Mouse (Mus musculus) stomach, embryonic 16.5 days (tissue): ENCODE measurements around the gene Selenom. TPM values are rescaled to one million over a fixed set of nuclear protein-coding genes. Genes with fewer than 3 reads are reported as not detected.

ENCODE experiments used
- ATAC-seq: fragments of 200-750 bp; cut with Nextera tagmentation; 2 replicates; pipeline ENCODE4 v1.8.0; 2017; ENCODE audit warnings: moderate number of reproducible peaks, moderate TSS enrichment; ENCODE audit not compliant: insufficient read depth, low FRiP score
- H3K27ac ChIP-seq: fragments of 300-500 bp; sonication (generic); 2 replicates; pipeline ENCODE4 v1.5.1; 2014; ENCODE audit warnings: low read length
- H3K27me3 ChIP-seq: fragments of 300-500 bp; sonication (generic); 2 replicates; pipeline ENCODE4 v1.6.1; 2014; ENCODE audit warnings: low read length, control low read depth, mixed read lengths; ENCODE audit not compliant: control insufficient read depth, insufficient read depth
- H3K36me3 ChIP-seq: fragments of 300-500 bp; sonication (generic); 2 replicates; pipeline ENCODE4 v1.6.1; 2014; ENCODE audit warnings: low read length; ENCODE audit not compliant: control insufficient read depth, insufficient read depth
- H3K4me1 ChIP-seq: fragments of 300-500 bp; sonication (generic); 2 replicates; pipeline ENCODE4 v1.6.1; 2014; ENCODE audit warnings: low read length, control low read depth, mixed read lengths; ENCODE audit not compliant: control insufficient read depth, insufficient read depth
- H3K4me2 ChIP-seq: fragments of 300-500 bp; sonication (generic); 2 replicates; pipeline ENCODE4 v1.6.1; 2014; ENCODE audit warnings: low read depth, low read length, mixed read lengths
- H3K4me3 ChIP-seq: fragments of 300-500 bp; sonication (generic); replicated peaks from 2 replicates; pipeline ENCODE4 v1.5.1; 2014; ENCODE audit warnings: mild to moderate bottlenecking, low read length
- H3K9ac ChIP-seq: fragments of 300-500 bp; sonication (generic); 2 replicates; pipeline ENCODE4 v1.6.1; 2014; ENCODE audit warnings: low read length
- H3K9me3 ChIP-seq: fragments of 300-500 bp; sonication (generic); replicated peaks from 2 replicates; pipeline ENCODE4 v1.6.1; 2016; ENCODE audit warnings: low read length, control low read depth; ENCODE audit not compliant: control insufficient read depth
- WGBS: fragments of 180-500 bp; shearing (Covaris S2); extraction: QIAGEN DNeasy Blood & Tissue Kit; methylation state at CpG from one replicate; pipeline ENCODE4 v1.1.7; 2014; 5-methylcytosine and 5-hydroxymethylcytosine counted together
- polyA plus RNA-seq: library from polyadenylated mRNA; unstranded; fragments of >200 nt; fragmentation: Nextera tagmentation; extraction: Ambion mirVana; gene quantifications from 2 replicates; pipeline ENCODE4 v1.2.1, GENCODE M21; 2015

Selenom gene
- polyA plus RNA-seq, 1 experiment from 2014 or later, result 176 TPM

DNA sequence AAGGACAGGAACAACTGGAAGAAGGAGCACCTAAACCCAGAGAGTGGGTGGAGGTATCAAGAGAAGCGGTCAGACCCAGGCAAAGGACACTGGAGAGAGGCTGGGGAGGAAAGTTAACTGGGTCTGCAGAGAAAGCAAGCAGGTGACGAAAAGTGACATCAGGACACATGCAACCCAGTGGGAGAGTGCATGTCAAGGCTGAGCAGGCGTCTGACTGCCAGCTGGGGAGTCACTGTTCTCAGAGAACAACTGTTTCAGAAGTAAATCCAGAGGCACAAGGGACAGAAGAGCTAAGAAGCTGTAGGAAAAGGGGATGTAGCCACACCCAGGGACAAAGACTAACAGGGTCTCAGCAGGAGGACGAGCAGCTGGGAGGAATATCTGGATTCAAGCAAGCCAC lies 11.1 kb downstream of the Selenom start:
- 83% methylated on average over 4 of the region's 4 CpGs for WGBS
- peaks cover 40% of the 10 kb centered on the region for H3K36me3 ChIP-seq
- ATAC-seq, result no peak

DNA sequence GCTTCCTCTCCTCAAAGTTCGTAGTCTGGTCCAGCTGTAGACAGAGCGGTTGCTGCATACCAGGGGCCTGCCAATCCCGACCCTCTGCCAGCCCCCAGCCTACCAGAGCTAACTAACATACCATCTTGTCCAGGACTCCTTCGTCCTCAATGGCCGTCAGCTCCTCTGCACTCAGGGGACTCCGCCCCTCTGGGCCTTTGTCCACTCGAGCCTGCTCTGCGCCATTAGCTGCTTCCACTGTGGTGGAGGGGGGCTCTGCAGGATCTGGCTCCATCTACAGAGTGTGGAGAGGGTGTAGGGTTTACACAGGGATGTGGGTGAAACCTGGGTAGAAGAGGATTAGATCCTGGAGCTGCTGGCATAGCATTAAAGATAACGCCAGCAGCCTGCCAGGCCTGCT lies 11.7 kb downstream of the Selenom start:
- WGBS, result 83% methylated on average over 9 of the region's 9 CpGs
- Histone ChIP-seq H3K4me1 (no peaks in the 10 kb centered on the region), H3K36me3 (peaks cover 44% of the 10 kb centered on the region), H3K27ac (no peak overlapping the region), H3K4me3 (no peak overlapping the region), H3K4me2 (no peak overlapping the region), H3K9ac (no peak overlapping the region), H3K9me3 (no peaks in the 10 kb centered on the region), H3K27me3 (no peaks in the 10 kb centered on the region)
- no peak for ATAC-seq

More for the DNA sequence above, 11.1 kb downstream of the Selenom start:
- no peak overlapping the region for H3K4me3 ChIP-seq
- no peak overlapping the region for H3K4me2 ChIP-seq
- no peaks in the 10 kb centered on the region for H3K4me1 ChIP-seq
- no peaks in the 10 kb centered on the region for H3K27me3 ChIP-seq
- H3K9me3 ChIP-seq, result no peaks in the 10 kb centered on the region
- no peak overlapping the region for H3K27ac ChIP-seq
- H3K9ac ChIP-seq, result no peak overlapping the region

DNA sequence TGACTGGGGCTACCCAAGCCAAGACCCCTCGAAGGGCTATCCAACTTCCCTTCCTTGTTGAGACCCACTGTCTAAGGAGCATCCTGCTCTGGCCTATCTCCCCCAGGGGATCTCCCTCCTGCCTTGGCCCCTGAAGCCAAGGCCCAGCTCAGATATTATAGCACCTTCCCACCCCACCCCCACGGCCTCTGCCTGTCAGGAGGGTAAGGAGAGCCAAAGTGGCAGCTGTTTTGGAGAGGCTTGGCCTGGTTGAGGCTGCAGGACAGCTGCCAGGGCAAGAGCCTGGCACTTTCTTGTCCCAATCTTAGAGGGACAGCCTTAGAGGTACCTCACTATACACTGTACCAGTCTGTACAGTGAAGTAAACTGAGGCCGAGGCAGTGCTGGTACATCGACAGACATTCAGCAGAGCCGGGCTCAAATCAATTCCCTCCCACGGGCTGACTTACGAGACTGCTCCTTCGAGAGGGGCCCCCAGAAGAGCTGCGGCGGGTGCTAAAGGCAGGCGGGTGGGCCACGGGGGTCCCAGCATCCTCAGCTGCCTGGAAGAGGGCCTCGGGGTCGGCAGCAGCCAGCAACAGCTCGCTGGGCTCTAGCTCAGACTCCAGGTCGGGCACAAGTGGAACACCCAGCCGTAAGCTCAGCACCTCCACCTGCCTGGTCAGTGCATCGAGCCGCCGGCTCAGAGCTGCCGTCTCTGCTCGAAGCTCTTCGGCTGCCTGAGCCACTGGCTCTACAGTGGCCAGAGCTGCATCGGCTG lies 12.7 kb downstream of the Selenom start:
- H3K4me2 ChIP-seq, result no peak overlapping the region

DNA sequence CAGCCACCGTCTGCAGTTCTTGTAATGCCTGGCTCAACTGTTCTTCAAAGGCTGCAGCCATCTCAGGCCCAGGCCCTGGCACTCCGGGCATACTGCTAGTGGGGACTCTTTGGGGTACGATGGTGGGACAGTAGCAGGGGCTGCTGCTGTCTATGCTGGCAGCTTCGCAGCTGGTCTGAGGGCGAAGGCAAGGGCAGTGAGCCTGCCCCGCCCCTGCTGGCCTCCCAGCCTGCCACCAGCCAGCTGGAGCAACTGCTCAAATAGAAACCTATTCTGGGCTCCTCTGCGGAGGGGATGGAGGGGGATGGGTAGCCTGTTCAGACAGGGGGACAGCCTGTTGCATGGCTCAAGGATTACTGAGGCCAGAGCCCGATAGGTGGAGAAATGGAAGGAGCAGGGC lies 13.3 kb downstream of the Selenom start:
- ATAC-seq, result no peak
- 85% methylated on average over 8 of the region's 8 CpGs for WGBS
- Histone ChIP-seq H3K9ac (no peak overlapping the region), H3K4me2 (no peak overlapping the region), H3K4me1 (no peaks in the 10 kb centered on the region), H3K27ac (no peak overlapping the region), H3K27me3 (no peaks in the 10 kb centered on the region), H3K9me3 (no peaks in the 10 kb centered on the region), H3K36me3 (peaks cover 41% of the 10 kb centered on the region), H3K4me3 (no peak overlapping the region)

More for the DNA sequence above, 12.7 kb downstream of the Selenom start:
- H3K9me3 ChIP-seq, result no peaks in the 10 kb centered on the region
- no peak overlapping the region for H3K9ac ChIP-seq
- H3K4me1 ChIP-seq, result no peaks in the 10 kb centered on the region
- H3K4me3 ChIP-seq, result no peak overlapping the region
- H3K27me3 ChIP-seq, result no peaks in the 10 kb centered on the region
- WGBS, result 89% methylated on average over 24 of the region's 24 CpGs
- ATAC-seq, result no peak
- no peak overlapping the region for H3K27ac ChIP-seq
- H3K36me3 ChIP-seq, result peaks cover 42% of the 10 kb centered on the region

DNA sequence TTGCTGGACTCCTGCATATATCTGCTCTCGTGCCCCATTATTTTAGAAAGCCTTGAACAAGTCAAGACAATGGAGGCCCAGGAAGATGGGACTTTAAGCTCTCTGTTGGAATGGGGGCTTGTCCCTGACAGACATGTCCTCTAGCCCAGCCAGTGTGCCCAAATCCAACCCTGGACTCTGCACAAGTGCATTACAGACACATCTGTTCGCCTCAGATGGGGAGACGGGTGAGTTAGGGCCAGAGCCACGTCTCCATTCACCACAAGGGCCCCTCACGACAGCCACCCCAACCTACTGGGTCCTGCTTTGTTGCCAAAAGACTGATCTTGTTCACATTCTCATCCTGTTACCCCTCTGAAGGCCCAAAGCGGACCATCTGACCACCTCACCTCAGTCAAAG lies 13.7 kb downstream of the Selenom start:
- no peak overlapping the region for H3K9ac ChIP-seq

DNA sequence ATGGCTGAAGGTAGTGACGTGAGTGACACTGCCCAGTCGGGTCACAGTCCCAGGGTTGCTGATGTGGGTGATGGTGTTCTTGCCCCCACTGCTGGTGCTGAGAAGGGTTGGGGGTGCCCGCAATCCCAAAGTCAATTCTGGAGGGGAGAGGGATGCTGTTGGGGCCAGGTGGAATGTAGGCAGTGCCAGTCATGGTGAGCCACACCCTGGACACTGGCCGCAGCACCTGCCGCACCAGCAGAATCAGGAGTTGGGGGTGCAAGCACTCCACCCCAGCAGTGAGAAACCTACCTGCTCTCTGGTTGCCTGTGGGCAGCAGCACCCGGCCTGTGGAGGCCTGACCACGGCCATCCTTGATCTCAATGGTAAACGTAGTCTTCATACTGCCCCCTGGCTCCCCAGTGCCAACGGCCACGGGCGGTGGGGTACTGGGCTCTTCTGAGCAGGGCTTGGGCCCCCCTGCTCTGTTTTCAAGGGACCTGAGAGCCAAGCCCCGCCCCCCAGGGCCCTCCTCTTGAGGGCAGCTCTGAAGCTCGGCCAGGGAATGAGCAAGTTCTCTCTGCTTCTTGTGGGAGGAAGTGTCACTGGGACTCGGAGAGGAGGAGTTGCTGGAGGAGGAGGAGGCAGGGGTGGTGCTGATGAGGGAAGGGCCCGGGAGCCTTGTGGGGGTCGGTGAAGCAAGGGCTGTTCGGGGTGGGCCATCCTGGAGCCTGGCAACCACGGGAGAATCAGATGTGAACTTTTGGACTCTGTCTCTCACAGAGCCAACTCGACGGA lies 15.2 kb downstream of the Selenom start:
- Histone ChIP-seq H3K4me2 (no peak overlapping the region), H3K27ac (no peak overlapping the region), H3K9ac (no peak overlapping the region), H3K9me3 (no peaks in the 10 kb centered on the region), H3K4me3 (no peak overlapping the region), H3K36me3 (peaks cover 40% of the 10 kb centered on the region), H3K27me3 (no peaks in the 10 kb centered on the region), H3K4me1 (0 out of 2 replicates have a peak, but pooled peaks cover under 1% of the 10 kb centered on the region)
- ATAC-seq, result peak; percentile 23; the same call in 1 of the 2 replicates
- WGBS, result 71% methylated on average over 20 of the region's 20 CpGs

More for the DNA sequence above, 13.7 kb downstream of the Selenom start:
- ATAC-seq, result no peak
- Histone ChIP-seq H3K4me2 (no peak overlapping the region), H3K27ac (no peak overlapping the region), H3K36me3 (peaks cover 39% of the 10 kb centered on the region), H3K27me3 (no peaks in the 10 kb centered on the region), H3K4me1 (no peaks in the 10 kb centered on the region), H3K4me3 (no peak overlapping the region), H3K9me3 (no peaks in the 10 kb centered on the region)
- WGBS, result 85% methylated on average over 6 of the region's 6 CpGs

DNA sequence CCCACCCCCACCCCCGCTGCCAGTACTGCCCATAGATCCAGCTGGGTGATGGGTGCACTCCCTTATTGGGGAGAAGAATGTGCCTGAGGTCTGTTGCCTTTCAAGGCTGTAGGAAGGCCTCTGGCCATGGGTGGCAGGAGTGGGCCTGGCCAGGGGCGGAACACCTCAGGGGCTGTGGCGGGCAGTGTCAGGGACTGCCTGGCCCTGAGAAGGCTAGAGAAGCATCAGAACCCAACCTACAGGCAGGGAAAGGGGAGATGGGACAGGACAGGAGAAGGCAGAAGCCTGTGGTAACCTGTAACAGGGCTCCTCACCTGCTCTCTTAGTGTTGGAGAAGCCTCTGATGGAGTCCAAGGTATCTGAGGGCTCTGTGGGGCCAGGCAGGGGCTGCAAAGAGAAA lies 16.2 kb downstream of the Selenom start:
- Histone ChIP-seq H3K9me3 (no peaks in the 10 kb centered on the region), H3K4me1 (peaks cover 7% of the 10 kb centered on the region), H3K36me3 (peaks cover 40% of the 10 kb centered on the region), H3K9ac (no peak overlapping the region; the same call in 1 of the 2 replicates), H3K4me2 (no peak overlapping the region), H3K4me3 (no peak overlapping the region), H3K27ac (no peak overlapping the region), H3K27me3 (no peaks in the 10 kb centered on the region)
- no peak for ATAC-seq
- WGBS, result 76% methylated on average over 3 of the region's 3 CpGs

DNA sequence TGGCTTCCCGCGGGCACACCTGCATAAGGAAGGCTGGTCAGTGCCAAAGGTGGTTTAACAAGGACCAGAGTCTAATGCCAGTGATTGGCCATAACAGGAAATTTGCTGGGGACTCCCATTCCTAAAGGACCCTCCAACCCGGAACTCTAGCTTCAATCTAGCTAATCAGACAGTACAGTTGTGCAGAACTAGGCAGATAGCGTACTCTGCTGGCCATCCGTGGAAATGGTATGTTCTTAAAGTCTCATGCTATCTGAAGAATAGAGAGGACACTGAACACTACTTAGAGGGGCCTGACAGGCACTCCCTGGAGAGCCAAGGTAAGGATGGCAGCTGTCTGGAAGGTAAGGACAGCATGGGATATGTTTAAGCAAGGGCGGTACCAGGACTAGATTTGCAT lies 17.1 kb downstream of the Selenom start:
- Histone ChIP-seq H3K36me3 (peaks cover 33% of the 10 kb centered on the region), H3K9me3 (no peaks in the 10 kb centered on the region), H3K27ac (no peak overlapping the region)

More for the DNA sequence above, 17.1 kb downstream of the Selenom start:
- H3K4me1 ChIP-seq, result peaks cover 16% of the 10 kb centered on the region
- no peak overlapping the region for H3K9ac ChIP-seq
- no peaks in the 10 kb centered on the region for H3K27me3 ChIP-seq
- no peak for ATAC-seq
- no peak overlapping the region for H3K4me2 ChIP-seq
- WGBS, result 84% methylated on average over 6 of the region's 6 CpGs
- no peak overlapping the region for H3K4me3 ChIP-seq
